Mouse (Mus musculus) thymus, adult 2 months (tissue): ENCODE measurements around the gene Ddx20. TPM values are rescaled to one million over a fixed set of nuclear protein-coding genes. Genes with fewer than 3 reads are reported as not detected.

ENCODE experiments used
- DNase-seq: peaks from one replicate; pipeline ENCODE4 v3.0.0; 2021
- H3K27ac ChIP-seq: fragments of 200-500 bp; 2 replicates; pipeline ENCODE4 v1.5.1; 2012; ENCODE audit warnings: low read length, control low read depth; ENCODE audit not compliant: control insufficient read depth, insufficient read depth
- H3K27me3 ChIP-seq: fragments of 200-500 bp; 2 replicates; pipeline ENCODE4 v1.6.1; 2012; ENCODE audit warnings: mild to moderate bottlenecking, low read length, moderate library complexity, mixed read lengths; ENCODE audit not compliant: control insufficient read depth, insufficient read depth
- H3K36me3 ChIP-seq: fragments of 200-500 bp; 2 replicates; pipeline ENCODE4 v1.6.1; 2012; ENCODE audit warnings: mild to moderate bottlenecking, low read length, moderate library complexity; ENCODE audit not compliant: control insufficient read depth, insufficient read depth
- H3K4me1 ChIP-seq: fragments of 200-500 bp; replicated peaks from 2 replicates; pipeline ENCODE4 v1.6.1; 2012; ENCODE audit warnings: low read length; ENCODE audit not compliant: control insufficient read depth, insufficient read depth
- H3K4me3 ChIP-seq: fragments of 200-500 bp; 2 replicates; pipeline ENCODE4 v1.5.1; 2012; ENCODE audit warnings: mild to moderate bottlenecking, low read length, control low read depth, moderate library complexity; ENCODE audit not compliant: control insufficient read depth, insufficient read depth
- CTCF ChIP-seq: fragments of 200-500 bp; IDR thresholded peaks from 2 replicates; pipeline ENCODE4 v1.5.1; 2012; ENCODE audit warnings: mild to moderate bottlenecking, control low read depth, low read length, moderate library complexity, borderline replicate concordance; ENCODE audit not compliant: control insufficient read depth, poor library complexity, insufficient read depth; ENCODE audit errors: extremely low read depth
- POLR2A ChIP-seq: fragments of 200-500 bp; IDR thresholded peaks from 2 replicates; pipeline ENCODE4 v1.6.1; 2012; ENCODE audit warnings: mild to moderate bottlenecking, low read length, control low read depth, moderate library complexity; ENCODE audit not compliant: control insufficient read depth, poor library complexity, insufficient read depth; ENCODE audit errors: extremely low read depth
- WGBS: fragments of 180-500 bp; shearing (Covaris S2); methylation state at CpG from one replicate; pipeline ENCODE4 v1.1.7; 2018; 5-methylcytosine and 5-hydroxymethylcytosine counted together
- polyA plus RNA-seq: library from polyadenylated mRNA; depleted of rRNA; stranded (reverse); fragments of >200 nt; gene quantifications from 2 replicates; pipeline ENCODE4 v1.2.3, GENCODE M21; 2012

The Ddx20 gene
- polyA plus RNA-seq, 1 experiment: 33.5 TPM

DNA sequence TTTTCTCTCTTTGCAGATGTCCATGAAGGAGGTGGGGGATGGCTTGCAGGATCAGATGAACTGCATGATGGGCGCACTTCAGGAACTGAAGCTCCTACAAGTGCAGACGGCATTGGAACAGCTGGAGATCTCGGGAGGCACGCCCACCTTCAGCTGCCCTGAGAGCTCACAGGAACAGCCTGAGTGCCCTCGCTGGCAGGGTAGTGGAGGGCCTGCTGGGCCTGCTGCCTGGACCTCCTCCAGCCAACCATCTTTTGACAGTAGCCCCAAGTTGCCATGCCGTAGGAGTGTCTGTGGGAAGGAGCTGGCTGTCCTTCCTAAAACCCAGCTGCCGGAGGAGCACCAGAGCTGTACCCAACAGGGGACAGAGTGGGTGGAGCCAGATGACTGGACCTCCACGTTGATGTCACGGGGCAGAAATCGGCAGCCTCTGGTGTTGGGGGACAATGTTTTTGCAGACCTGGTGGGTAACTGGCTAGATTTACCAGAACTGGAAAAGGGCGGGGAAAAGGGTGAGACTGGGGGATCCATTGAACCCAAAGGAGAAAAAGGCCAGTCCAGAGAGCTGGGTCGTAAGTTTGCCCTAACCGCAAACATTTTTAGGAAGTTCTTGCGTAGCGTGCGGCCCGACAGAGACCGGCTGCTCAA, 29.1 kb upstream of the Ddx20 start:
- Histone ChIP-seq H3K4me3 (no peak overlapping the region), H3K27me3 (no peaks in the 10 kb centered on the region), H3K4me1 (no peaks in the 10 kb centered on the region), H3K36me3 (no peaks in the 10 kb centered on the region; the same call in 1 of the 2 replicates), H3K27ac (no peak overlapping the region)
- WGBS: 94% methylated on average over 18 of the region's 18 CpGs
- no peak for DNase-seq
- no peak for TF ChIP-seq CTCF
- no peak for TF ChIP-seq POLR2A

DNA sequence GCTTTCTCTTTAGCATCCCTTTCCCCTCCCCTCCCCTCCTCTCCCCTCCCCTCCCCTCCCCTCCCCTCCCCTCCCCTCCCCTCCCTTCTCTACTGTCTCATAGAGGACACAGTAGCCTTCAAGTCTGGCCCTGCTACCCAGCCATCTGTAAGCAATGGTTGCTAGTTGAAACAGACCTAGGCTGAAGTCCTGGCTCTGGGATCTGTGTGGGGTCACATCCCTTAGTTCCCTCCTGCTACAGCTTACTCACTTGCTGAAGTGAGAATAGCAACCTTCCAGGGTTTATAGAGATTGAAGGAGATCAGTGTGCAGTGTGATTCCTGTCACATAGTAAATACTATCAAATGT, 27.4 kb upstream of the Ddx20 start:
- H3K4me3 ChIP-seq: no peak overlapping the region
- TF ChIP-seq CTCF: no peak
- TF ChIP-seq POLR2A: no peak
- H3K4me1 ChIP-seq: no peaks in the 10 kb centered on the region
- no peak overlapping the region for H3K27ac ChIP-seq
- H3K27me3 ChIP-seq: no peaks in the 10 kb centered on the region
- DNase-seq: no peak
- H3K36me3 ChIP-seq: no peaks in the 10 kb centered on the region; the same call in 1 of the 2 replicates

DNA sequence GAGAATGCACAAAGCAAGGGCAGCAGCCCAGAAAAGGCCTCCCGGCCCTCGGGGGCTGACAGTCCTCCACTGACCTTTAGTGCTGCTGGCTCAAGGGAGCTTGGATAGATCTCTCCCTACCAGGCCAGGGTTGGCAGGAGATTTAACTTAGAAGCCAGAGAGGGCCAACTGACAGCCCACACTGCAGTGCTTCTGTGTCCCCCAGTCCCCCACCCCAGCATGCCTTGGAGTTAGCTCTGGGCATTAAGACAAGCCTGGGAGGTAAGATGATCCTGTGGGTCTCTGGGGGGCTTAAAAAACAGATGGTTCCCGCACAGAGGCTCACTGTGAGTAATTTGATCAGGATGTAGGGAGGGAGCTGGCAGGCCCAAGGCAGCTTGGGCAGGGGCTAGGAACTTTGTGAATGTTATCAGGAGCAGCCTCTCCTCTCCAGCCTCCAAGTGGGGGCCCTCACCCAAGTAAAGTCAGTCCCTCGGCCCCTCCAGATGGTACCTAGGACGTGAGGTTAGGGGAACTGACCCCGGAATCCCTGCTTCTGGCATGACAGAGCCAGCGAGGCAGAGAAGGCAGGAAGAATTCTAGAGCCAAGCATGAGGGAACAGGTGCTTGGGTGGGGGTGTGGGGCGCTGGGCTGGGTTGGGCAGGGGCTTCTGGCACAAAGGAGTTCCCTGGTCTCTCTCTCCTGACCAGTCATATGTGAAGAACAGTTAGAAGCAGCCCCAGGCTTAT, 26.9 kb upstream of the Ddx20 start:
- no peak for TF ChIP-seq CTCF
- TF ChIP-seq POLR2A: no peak
- Histone ChIP-seq H3K27me3 (no peaks in the 10 kb centered on the region), H3K36me3 (no peaks in the 10 kb centered on the region; the same call in 1 of the 2 replicates), H3K27ac (no peak overlapping the region), H3K4me1 (no peaks in the 10 kb centered on the region), H3K4me3 (no peak overlapping the region)
- DNase-seq: no peak
- 88% methylated on average over 8 of the region's 8 CpGs for WGBS

DNA sequence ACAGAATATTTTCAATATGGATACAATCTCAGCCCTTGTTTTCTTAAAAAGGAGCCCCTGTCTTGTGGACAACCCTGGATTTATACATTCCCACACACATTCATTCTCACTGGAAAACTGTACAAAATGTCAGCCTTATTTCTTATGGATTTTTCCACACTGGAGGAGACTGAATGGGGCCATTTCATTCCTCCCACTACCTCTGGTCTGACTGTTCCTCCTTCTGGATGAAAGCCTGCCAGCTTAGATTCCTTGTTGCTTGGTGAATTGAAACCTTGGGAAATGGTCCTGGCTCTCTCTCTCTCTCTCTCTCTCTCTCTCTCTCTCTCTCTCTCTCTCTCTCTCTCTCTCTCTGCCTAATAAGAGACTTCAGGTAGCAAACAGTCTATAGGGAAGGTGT, 25.5 kb upstream of the Ddx20 start:
- H3K4me1 ChIP-seq: no peaks in the 10 kb centered on the region
- TF ChIP-seq CTCF (no peak), POLR2A (no peak)
- no peaks in the 10 kb centered on the region; the same call in 1 of the 2 replicates for H3K36me3 ChIP-seq
- no peaks in the 10 kb centered on the region for H3K27me3 ChIP-seq
- DNase-seq: no peak
- H3K4me3 ChIP-seq: no peak overlapping the region
- no peak overlapping the region for H3K27ac ChIP-seq

DNA sequence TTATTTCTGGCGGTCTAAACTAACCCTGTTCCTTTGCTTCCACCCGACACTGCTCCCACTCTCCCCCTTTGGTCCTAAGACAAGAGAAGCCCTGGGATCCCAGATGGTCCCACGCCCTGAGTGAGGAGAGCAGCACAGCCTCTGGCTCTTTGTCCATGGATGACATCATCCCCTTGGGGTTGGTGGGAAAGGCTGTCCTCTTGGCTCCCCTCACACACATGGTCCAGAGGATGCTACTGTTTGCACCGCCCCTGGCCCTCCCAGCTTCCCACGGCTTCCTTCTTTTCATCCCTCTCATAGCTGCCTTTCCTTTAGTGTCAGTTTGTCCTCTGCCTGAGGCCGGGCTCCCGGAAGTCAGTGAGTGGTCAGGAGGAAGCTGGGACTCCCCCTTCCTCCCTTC, 24.4 kb upstream of the Ddx20 start:
- Histone ChIP-seq H3K27me3 (no peaks in the 10 kb centered on the region), H3K36me3 (no peaks in the 10 kb centered on the region; the same call in 1 of the 2 replicates), H3K27ac (no peak overlapping the region), H3K4me3 (no peak overlapping the region), H3K4me1 (no peaks in the 10 kb centered on the region)
- WGBS: 89% methylated on average over 7 of the region's 7 CpGs
- no peak for DNase-seq
- no peak for TF ChIP-seq POLR2A
- no peak for TF ChIP-seq CTCF

DNA sequence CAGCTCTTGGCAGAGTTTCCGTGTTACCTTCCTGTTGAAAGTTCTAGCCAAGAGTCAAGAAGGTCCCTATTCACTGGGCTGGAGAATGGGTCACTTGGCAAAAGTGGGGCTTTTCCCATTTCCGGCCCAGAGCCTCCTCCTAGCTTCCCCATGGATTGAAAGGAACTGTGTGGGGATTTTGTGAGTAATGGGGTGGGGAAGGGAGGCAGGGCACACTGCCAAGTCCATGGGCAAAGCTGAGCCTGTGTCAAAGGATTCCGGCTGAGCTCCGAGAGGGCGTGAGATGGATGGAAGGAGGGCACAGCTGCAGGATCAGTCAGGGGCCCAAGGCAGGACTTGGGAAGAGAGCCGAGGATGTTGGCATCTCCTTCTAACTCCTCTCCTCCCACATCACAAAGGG, 22.9 kb upstream of the Ddx20 start:
- Histone ChIP-seq H3K27ac (no peak overlapping the region), H3K4me3 (no peak overlapping the region), H3K36me3 (no peaks in the 10 kb centered on the region), H3K4me1 (peaks cover 7% of the 10 kb centered on the region), H3K27me3 (no peaks in the 10 kb centered on the region)
- WGBS: 90% methylated on average over 6 of the region's 6 CpGs
- DNase-seq: no peak
- TF ChIP-seq POLR2A (no peak), CTCF (no peak)
